Comparison of ENCODE assay signal across 19 mouse cellular contexts in genomic region chr14:26595167-26595566, GRCm38 (mm10). TPM values are rescaled to one million over a fixed set of nuclear protein-coding genes. Genes with fewer than 3 reads are reported as not detected.
DNase-seq lines count a peak whose midpoint lies in the region; ATAC-seq lines count a peak whose summit lies in the region.
"Had no signal": no experiment of that assay in that cellular context is flagged by ENCODE, and none has a peak within 500 bp of the region (broad histone marks: within the 10 kb centered on the region; RNA-seq: fewer than 3 reads in every experiment).

No protein-coding gene starts in this region.

- H3K36me3 ChIP-seq in heart, embryonic 10.5 days = peaks cover 41% of the 10 kb centered on the region
- peaks cover 41% of the 10 kb centered on the region for H3K36me3 ChIP-seq in liver, embryonic 12.5 days
- peaks cover 17% of the 10 kb centered on the region for H3K36me3 ChIP-seq in midbrain, embryonic 16.5 days (ENCODE audit: control insufficient read depth, insufficient read depth, low read length)

- 84% methylated on average over 7 of the region's 7 CpGs for WGBS in heart, embryonic 10.5 days
- WGBS in liver, embryonic 12.5 days (ENCODE audit: insufficient replicate concordance) = 30% methylated on average over 7 of the region's 7 CpGs
- 96% methylated on average over 7 of the region's 7 CpGs for whole genome bisulfite sequencing in midbrain, embryonic 16.5 days

- peaks cover 5% of the 10 kb centered on the region; the same call in 1 of the 2 replicates for H3K9me3 ChIP-seq in heart, embryonic 10.5 days
- H3K9me3 ChIP-seq in liver, embryonic 12.5 days (replicated peaks) = 0 out of 2 replicates have a peak, but pooled peaks cover 5% of the 10 kb centered on the region
- H3K9me3 ChIP-seq in midbrain, embryonic 16.5 days (replicated peaks; ENCODE audit: control insufficient read depth, low read length, poor library complexity, severe bottlenecking) = no peaks in the 10 kb centered on the region; the same call in 1 of the 2 replicates
- H3K9me3 ChIP-seq: embryonic facial prominence, embryonic 12.5 days had no signal

- no peak overlapping the region for H3K4me3 ChIP-seq in heart, embryonic 10.5 days
- H3K4me3 ChIP-seq in liver, embryonic 12.5 days = peak overlapping the region; percentile 10; the same call in 1 of the 2 replicates
- H3K4me3 ChIP-seq in midbrain, embryonic 16.5 days (ENCODE audit: low read depth, low read length) = no peak overlapping the region
- H3K4me3 ChIP-seq: embryonic facial prominence, embryonic 12.5 days; hindbrain, embryonic 13.5 days had no signal

- H3K9ac ChIP-seq in liver, embryonic 12.5 days = peak overlapping the region; percentile 45; the same call in 1 of the 2 replicates
- H3K9ac ChIP-seq in midbrain, embryonic 16.5 days (ENCODE audit: low read depth, low read length) = no peak overlapping the region
- H3K9ac ChIP-seq: embryonic facial prominence, embryonic 12.5 days; hindbrain, embryonic 13.5 days had no signal

- ATAC-seq in common myeloid progenitor, adult 5-6 weeks (replicated peaks; ENCODE audit: low read depth, poor library complexity, severe bottlenecking) = 0 out of 2 replicates have a peak, but pooled peaks have one; percentile 40
- ATAC-seq in liver, embryonic 12.5 days = peak; percentile 87
- ATAC-seq in megakaryocyte-erythroid progenitor cell, adult 5-6 weeks (replicated peaks; ENCODE audit: low FRiP score, low TSS enrichment, poor library complexity, severe bottlenecking) = peak; percentile 64
- no peak for ATAC-seq in midbrain, embryonic 16.5 days
- ATAC-seq: forebrain, embryonic 16.5 days; intestine, embryonic 16.5 days; lung, postnatal 0 days had no signal

- intact Hi-C loops in heart, postnatal 14 days (cut with DNase I) = no loop called here
- intact Hi-C loops in heart, postnatal 36 days (cut with DNase I) = no loop called here

- H3K27ac ChIP-seq in heart, embryonic 10.5 days = no peak overlapping the region
- peak overlapping the region; percentile 88 for H3K27ac ChIP-seq in liver, embryonic 12.5 days
- no peak overlapping the region for H3K27ac ChIP-seq in midbrain, embryonic 16.5 days (ENCODE audit: low read length)
- H3K27ac ChIP-seq: embryonic facial prominence, embryonic 12.5 days; hindbrain, embryonic 13.5 days had no signal

- no peaks in the 10 kb centered on the region for H3K27me3 ChIP-seq in heart, embryonic 10.5 days (ENCODE audit: insufficient read depth, poor library complexity, severe bottlenecking)
- H3K27me3 ChIP-seq in liver, embryonic 12.5 days (replicated peaks) = no peaks in the 10 kb centered on the region
- H3K27me3 ChIP-seq in midbrain, embryonic 16.5 days (ENCODE audit: control insufficient read depth, insufficient read depth, low read depth, low read length) = no peaks in the 10 kb centered on the region
- H3K27me3 ChIP-seq: embryonic facial prominence, embryonic 12.5 days; hindbrain, embryonic 13.5 days had no signal

- peak; percentile 74 for DNase-seq in heart, embryonic 10.5 days (ENCODE audit: low spot score)
- no peak for DNase-seq in heart, postnatal 14 days
- DNase-seq in gastrocnemius, postnatal 10 days = no peak
- no peak for DNase-seq in heart, postnatal 36 days
- DNase-seq: adrenal gland, adult 2 months; cerebellum, adult 9-10 months; heart, postnatal 10 days; layer of hippocampus, postnatal 36 days; thymus, postnatal 14 days had no signal

- H3K4me1 ChIP-seq in heart, embryonic 10.5 days = no peaks in the 10 kb centered on the region
- H3K4me1 ChIP-seq in liver, embryonic 12.5 days = peaks cover 66% of the 10 kb centered on the region
- H3K4me1 ChIP-seq in midbrain, embryonic 16.5 days (ENCODE audit: control insufficient read depth, insufficient read depth, low read length) = no peaks in the 10 kb centered on the region
- H3K4me1 ChIP-seq: embryonic facial prominence, embryonic 12.5 days; hindbrain, embryonic 13.5 days had no signal

- H3K4me2 ChIP-seq in liver, embryonic 12.5 days = peak overlapping the region; percentile 55
- no peak overlapping the region for H3K4me2 ChIP-seq in midbrain, embryonic 16.5 days (ENCODE audit: low read length)
- H3K4me2 ChIP-seq: embryonic facial prominence, embryonic 12.5 days; heart, embryonic 11.5 days; hindbrain, embryonic 13.5 days had no signal

RNA-seq across cellular contexts. Expression of gene Dennd6a, which starts 21.5 kb away (rescaled TPM):
- polyA plus RNA-seq in heart, embryonic 10.5 days (2016; fragmentation: Nextera tagmentation; extraction: Ambion mirVana) = 23.0 and 32.0 TPM in 2 replicates
- 10 to 100 TPM; 21.0 to 22.6 TPM for total RNA-seq in heart, postnatal 14 days (2021)
- 41.0 and 52.7 TPM in 2 replicates for total RNA-seq in common myeloid progenitor, adult 5-6 weeks (2017)
- 18.2 and 19.3 TPM in 2 replicates for polyA plus RNA-seq in liver, embryonic 12.5 days (2016; fragmentation: Nextera tagmentation; extraction: Ambion mirVana)
- 33.8 and 34.2 TPM in 2 replicates for total RNA-seq in megakaryocyte-erythroid progenitor cell, adult 5-6 weeks (2014; fragmentation: Nextera tagmentation)
- total RNA-seq in megakaryocyte-erythroid progenitor cell, adult 5-6 weeks (2017) = 34.6 and 45.4 TPM in 2 replicates
- 10 to 100 TPM; 13.9 to 19.1 TPM for total RNA-seq in gastrocnemius, postnatal 10 days (2021)
- 15.2 and 17.3 TPM in 2 replicates for polyA plus RNA-seq in midbrain, embryonic 16.5 days (2015; fragmentation: Nextera tagmentation; extraction: Ambion mirVana)
- total RNA-seq in heart, postnatal 36 days (2021) = 10 to 100 TPM; 16.3 TPM

RNA-seq across cellular contexts. Expression of gene Arf4, which starts 42.7 kb away (rescaled TPM):
- polyA plus RNA-seq in heart, embryonic 10.5 days (2016; fragmentation: Nextera tagmentation; extraction: Ambion mirVana) = 431 and 507 TPM in 2 replicates
- 100 to 1,000 TPM in 1 of 2 experiments, 10 to 100 TPM in 1; 86.5 to 102 TPM for total RNA-seq in heart, postnatal 14 days (2021)
- total RNA-seq in common myeloid progenitor, adult 5-6 weeks (2017) = 113 and 135 TPM in 2 replicates
- polyA plus RNA-seq in liver, embryonic 12.5 days (2016; fragmentation: Nextera tagmentation; extraction: Ambion mirVana) = 203 and 206 TPM in 2 replicates
- total RNA-seq in megakaryocyte-erythroid progenitor cell, adult 5-6 weeks (2014; fragmentation: Nextera tagmentation) = 122 TPM in 2 replicates
- 69.3 and 73.4 TPM in 2 replicates for total RNA-seq in megakaryocyte-erythroid progenitor cell, adult 5-6 weeks (2017)
- total RNA-seq in gastrocnemius, postnatal 10 days (2021) = 100 to 1,000 TPM in 1 of 2 experiments, 10 to 100 TPM in 1; 90.0 to 126 TPM
- 505 and 541 TPM in 2 replicates for polyA plus RNA-seq in midbrain, embryonic 16.5 days (2015; fragmentation: Nextera tagmentation; extraction: Ambion mirVana)
- 10 to 100 TPM; 66.7 to 78.0 TPM for total RNA-seq in heart, postnatal 36 days (2021)
